Mouse (Mus musculus) midbrain, embryonic 12.5 days (tissue): ENCODE measurements around the gene Rnf130. TPM values are rescaled to one million over a fixed set of nuclear protein-coding genes. Genes with fewer than 3 reads are reported as not detected.
A peak's percentile ranks its signal among the peaks of the same experiment; 100 is the strongest.

Source experiments
- ATAC-seq: fragments of 200-750 bp; cut with Nextera tagmentation; 2 replicates; pipeline ENCODE4 v1.8.0; 2017; ENCODE audit warnings: low read depth, moderate TSS enrichment, moderate library complexity; ENCODE audit not compliant: low FRiP score
- H3K27ac ChIP-seq: fragments of 300-500 bp; sonication (generic); replicated peaks from 2 replicates; pipeline ENCODE4 v1.5.1; 2016; ENCODE audit warnings: mild to moderate bottlenecking
- H3K27me3 ChIP-seq: fragments of 300-500 bp; sonication (generic); 2 replicates; pipeline ENCODE4 v1.6.1; 2016; ENCODE audit warnings: mild to moderate bottlenecking
- H3K36me3 ChIP-seq: fragments of 300-500 bp; sonication (generic); 2 replicates; pipeline ENCODE4 v1.6.1; 2016
- H3K4me1 ChIP-seq: fragments of 300-500 bp; sonication (generic); 2 replicates; pipeline ENCODE4 v1.6.1; 2016
- H3K4me2 ChIP-seq: fragments of 300-500 bp; sonication (generic); replicated peaks from 2 replicates; pipeline ENCODE4 v1.6.1; 2016; ENCODE audit warnings: mild to moderate bottlenecking, moderate library complexity
- H3K4me3 ChIP-seq: fragments of 300-500 bp; sonication (generic); 2 replicates; pipeline ENCODE4 v1.5.1; 2016; ENCODE audit warnings: mild to moderate bottlenecking
- H3K9ac ChIP-seq: fragments of 300-500 bp; sonication (generic); replicated peaks from 2 replicates; pipeline ENCODE4 v1.6.1; 2016; ENCODE audit warnings: mild to moderate bottlenecking, moderate library complexity
- H3K9me3 ChIP-seq: fragments of 300-500 bp; sonication (generic); 2 replicates; pipeline ENCODE4 v1.6.1; 2016; ENCODE audit warnings: mild to moderate bottlenecking
- WGBS: fragments of 180-500 bp; shearing (Covaris S2); methylation state at CpG from one replicate; pipeline ENCODE4 v1.1.7; 2016; 5-methylcytosine and 5-hydroxymethylcytosine counted together
- polyA plus RNA-seq: library from polyadenylated mRNA; unstranded; fragments of >200 nt; fragmentation: Nextera tagmentation; extraction: Ambion mirVana; gene quantifications from 2 replicates; pipeline ENCODE4 v1.2.1, GENCODE M21; 2016

Gene Rnf130
- polyA plus RNA-seq, 1 experiment from 2014 or later: 91.3 TPM

DNA sequence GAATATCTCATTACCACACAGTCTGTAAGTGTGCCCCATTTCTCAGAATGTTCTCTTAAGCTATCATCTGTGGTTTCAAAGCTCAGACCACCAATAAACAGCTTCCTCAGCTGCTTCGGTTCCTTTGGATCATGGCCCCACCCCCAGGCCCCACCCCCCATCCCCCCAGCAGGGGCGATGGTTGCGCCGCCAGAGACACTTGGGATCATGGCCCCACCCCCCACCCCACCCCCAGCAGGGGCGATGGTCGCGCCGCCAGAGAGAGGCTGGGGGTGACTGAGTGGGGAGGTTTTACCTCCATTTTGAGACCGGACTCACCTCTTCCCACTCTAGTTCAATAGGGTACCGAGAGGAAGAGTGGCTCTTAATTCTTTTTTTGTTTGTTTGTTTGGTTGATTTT lies 102.6 kb downstream of the Rnf130 start:
- H3K9ac ChIP-seq: no peak overlapping the region
- H3K27ac ChIP-seq: no peak overlapping the region
- H3K27me3 ChIP-seq: no peaks in the 10 kb centered on the region
- H3K4me1 ChIP-seq: peaks cover 13% of the 10 kb centered on the region
- no peak for ATAC-seq
- 8% methylated on average over 10 of the region's 10 CpGs for WGBS
- no peak overlapping the region for H3K4me3 ChIP-seq
- no peaks in the 10 kb centered on the region for H3K9me3 ChIP-seq
- H3K36me3 ChIP-seq: no peaks in the 10 kb centered on the region
- H3K4me2 ChIP-seq: peak overlapping the region; percentile 16

DNA sequence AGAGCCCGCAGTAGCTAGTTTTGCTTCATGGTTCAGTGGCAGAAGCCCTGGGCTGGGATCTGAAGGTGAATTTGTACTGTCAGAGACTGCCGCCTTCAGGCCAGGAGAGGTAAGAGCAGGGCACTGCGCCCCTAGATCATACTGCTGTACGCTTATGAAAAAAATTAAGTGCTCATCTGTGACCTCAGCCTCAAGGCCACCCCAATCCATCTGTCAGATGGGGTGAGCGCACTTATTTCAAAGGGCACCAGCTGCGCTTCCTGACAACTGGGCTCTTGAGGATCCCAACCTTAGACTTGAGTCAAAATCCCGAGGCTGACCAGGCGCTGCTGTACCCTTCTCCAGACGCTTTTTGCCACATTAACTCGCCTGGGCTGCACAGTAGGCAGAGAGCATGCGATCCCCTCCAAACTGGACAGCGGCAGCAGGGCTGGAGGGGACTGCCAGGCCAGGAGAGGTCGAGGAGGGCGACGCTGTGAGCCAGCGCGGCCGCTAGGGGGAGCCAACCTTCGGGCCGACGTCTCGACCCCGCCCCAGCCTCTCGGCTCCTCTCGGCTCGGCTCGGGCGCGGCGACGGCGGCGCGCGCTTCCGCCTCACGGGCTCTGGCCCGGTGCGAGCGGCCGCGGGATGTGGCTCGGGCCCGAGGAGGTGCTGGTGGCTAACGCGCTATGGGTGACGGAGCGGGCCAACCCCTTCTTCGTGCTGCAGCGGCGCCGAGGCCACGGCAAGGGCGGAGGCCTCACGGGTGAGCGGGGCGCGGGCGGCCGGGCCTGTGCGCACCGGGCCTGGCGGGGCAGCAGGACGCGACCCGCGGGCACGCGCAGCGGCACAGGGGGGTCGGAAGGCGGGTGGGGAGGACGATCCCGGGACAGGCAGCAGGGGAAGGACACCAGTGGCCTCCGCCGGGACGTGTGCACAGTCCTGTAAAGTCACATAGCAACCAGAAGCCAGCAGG lies 105.9 kb downstream of the Rnf130 start, which contains the start of gene Tbc1d9b:
Gene Tbc1d9b (plus strand): TSS at position 586 of the 956 bp plus-strand sequence.
- Histone ChIP-seq H3K9ac (peak within 1 kb of the TSS; percentile 96), H3K27ac (peak within 1 kb of the TSS; percentile 88), H3K27me3 (no peaks in the 10 kb centered on the region), H3K9me3 (no peaks in the 10 kb centered on the region), H3K36me3 (peaks cover 8% of the 10 kb centered on the region), H3K4me3 (peak within 1 kb of the TSS; percentile 63), H3K4me1 (peaks cover 13% of the 10 kb centered on the region), H3K4me2 (peak within 1 kb of the TSS; percentile 85)
- ATAC-seq: peak; percentile 94
- WGBS: under 1% methylated on average over 77 of the region's 77 CpGs

DNA sequence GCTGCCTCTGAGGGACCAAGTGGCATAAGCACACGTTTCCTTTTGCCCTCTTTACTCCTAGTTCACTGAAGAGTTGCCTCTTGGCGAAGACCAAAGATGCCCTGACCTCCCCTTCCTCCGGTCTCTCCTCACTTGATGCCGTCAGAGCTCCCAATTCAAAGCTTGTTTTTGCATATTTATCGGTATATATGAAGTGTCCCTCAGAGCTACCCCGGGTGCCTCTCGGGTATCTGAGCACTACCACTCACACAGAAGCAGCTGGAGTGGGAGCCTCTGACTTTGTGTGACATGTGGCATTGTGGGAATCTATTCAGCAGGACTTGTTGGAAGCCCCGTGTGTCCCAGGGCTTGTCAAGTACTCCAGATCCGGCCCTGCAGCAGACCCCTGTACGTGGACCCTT lies 106.7 kb downstream of the Rnf130 start:
- Histone ChIP-seq H3K27me3 (no peaks in the 10 kb centered on the region), H3K27ac (peak overlapping the region; percentile 88), H3K4me2 (peak overlapping the region; percentile 85), H3K4me3 (peak overlapping the region; percentile 63), H3K9me3 (no peaks in the 10 kb centered on the region), H3K36me3 (peaks cover 15% of the 10 kb centered on the region), H3K9ac (peak overlapping the region; percentile 96), H3K4me1 (peaks cover 13% of the 10 kb centered on the region)
- 15% methylated on average over 10 of the region's 10 CpGs for WGBS
- peak; percentile 5; the same call in 1 of the 2 replicates for ATAC-seq

DNA sequence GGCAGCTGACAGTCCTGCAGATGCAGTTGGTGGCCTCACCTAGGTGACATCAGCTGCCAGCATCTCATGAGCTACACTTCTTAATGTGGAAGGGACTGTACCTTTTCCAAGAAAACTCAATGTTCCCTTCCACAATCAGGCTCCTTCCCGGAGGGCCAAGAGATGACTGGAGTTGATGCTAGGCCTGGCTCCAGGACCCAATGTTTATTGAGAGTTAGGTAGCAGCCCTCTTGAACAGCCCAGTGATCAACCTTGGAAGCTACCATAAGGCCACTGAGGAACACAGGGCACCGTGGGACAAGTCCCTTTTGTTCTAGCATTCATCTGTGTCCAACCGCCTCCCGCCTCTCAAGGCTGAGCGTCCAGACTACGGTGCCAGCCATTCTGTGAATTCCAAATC lies 107.1 kb downstream of the Rnf130 start:
- H3K27ac ChIP-seq: no peak overlapping the region
- peak overlapping the region; percentile 63 for H3K4me3 ChIP-seq
- 85% methylated on average over 6 of the region's 6 CpGs for WGBS
- no peak for ATAC-seq
- no peaks in the 10 kb centered on the region for H3K9me3 ChIP-seq
- H3K4me2 ChIP-seq: peak overlapping the region; percentile 85
- peak overlapping the region; percentile 96 for H3K9ac ChIP-seq
- peaks cover 13% of the 10 kb centered on the region for H3K4me1 ChIP-seq
- H3K36me3 ChIP-seq: peaks cover 18% of the 10 kb centered on the region
- H3K27me3 ChIP-seq: no peaks in the 10 kb centered on the region

DNA sequence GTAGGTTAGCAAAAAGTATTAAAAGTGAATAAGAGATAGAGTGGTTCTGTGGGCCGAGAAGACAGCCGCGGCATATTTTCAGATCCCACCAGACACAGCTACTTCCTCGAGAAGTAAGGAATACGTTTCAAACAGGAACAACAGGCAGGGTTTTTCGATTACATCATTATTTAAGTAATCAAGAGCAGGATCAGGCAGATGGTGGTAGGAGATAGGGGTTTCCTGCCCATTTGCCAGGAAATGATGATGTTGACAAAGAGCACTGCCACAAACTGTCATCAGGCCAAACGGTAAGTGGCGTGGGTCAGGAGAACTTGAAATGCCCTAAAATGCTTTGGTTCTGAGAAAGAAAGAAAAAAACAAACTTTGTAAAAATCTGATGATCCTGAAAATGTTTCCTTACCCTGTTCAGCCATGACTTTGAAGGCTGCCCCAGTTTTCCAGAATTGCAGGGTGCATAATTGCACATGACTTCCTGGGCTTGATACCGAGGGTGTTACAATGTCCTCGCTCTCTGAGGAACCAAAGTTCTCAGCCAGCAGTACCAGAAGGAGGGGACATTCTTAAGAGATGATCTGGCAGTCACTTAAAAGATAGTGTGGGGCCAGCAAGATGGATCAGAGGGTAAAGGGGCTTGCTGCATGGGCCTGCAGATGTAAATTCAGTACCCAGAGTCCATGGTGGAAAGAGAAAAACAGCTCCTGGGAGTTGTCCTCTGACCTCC lies 109.2 kb downstream of the Rnf130 start:
- Histone ChIP-seq H3K27me3 (no peaks in the 10 kb centered on the region), H3K27ac (no peak overlapping the region), H3K4me1 (peaks cover 13% of the 10 kb centered on the region), H3K9ac (no peak overlapping the region), H3K36me3 (peaks cover 36% of the 10 kb centered on the region), H3K9me3 (no peaks in the 10 kb centered on the region), H3K4me2 (no peak overlapping the region), H3K4me3 (no peak overlapping the region)
- ATAC-seq: no peak
- WGBS: 90% methylated on average over 10 of the region's 10 CpGs

DNA sequence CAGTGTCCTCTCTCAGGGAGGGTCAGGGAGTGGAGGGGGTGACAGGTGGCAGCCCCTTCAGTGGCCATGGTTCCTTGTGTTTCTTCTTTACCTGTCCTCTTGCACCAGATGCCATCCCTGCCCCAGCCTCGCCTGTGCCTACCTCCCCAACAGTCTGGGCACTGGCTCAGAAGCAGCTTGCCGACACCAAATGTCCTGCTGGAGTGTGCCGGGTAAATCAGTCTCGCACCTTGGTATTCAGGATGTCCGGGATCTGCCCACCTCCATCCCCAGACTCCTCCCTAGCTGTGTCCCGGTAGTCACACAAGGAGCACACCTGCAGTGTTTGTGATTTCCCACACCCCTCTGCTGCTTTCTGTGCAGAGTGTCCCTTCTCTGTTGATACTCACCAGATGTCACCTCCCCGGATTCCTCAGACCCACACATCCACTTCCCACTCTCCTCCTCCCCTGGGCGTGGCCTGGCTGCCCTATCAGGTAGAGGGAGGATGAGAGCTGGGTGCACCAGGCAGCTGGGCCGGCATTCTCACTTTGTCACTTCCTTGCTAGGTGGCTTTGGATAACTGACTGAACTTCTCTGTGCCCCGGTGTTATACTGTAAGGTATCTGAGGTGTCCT lies 113.2 kb downstream of the Rnf130 start:
- Histone ChIP-seq H3K4me3 (no peak overlapping the region), H3K9ac (no peak overlapping the region), H3K27me3 (no peaks in the 10 kb centered on the region), H3K4me1 (no peaks in the 10 kb centered on the region), H3K27ac (no peak overlapping the region), H3K9me3 (no peaks in the 10 kb centered on the region), H3K4me2 (no peak overlapping the region), H3K36me3 (peaks cover 74% of the 10 kb centered on the region)
- no peak for ATAC-seq
- 76% methylated on average over 10 of the region's 10 CpGs for WGBS

- Histone ChIP-seq H3K36me3 (peaks cover 79% of the 10 kb centered on the region), H3K4me2 (no peak overlapping the region), H3K4me3 (no peak overlapping the region), H3K27me3 (no peaks in the 10 kb centered on the region), H3K27ac (no peak overlapping the region), H3K4me1 (no peaks in the 10 kb centered on the region), H3K9ac (no peak overlapping the region), H3K9me3 (no peaks in the 10 kb centered on the region)
- no peak for ATAC-seq
- 87% methylated on average over 7 of the region's 7 CpGs for WGBS
These were observed 114.4 kb downstream of the Rnf130 start for GRCm38 (mm10) chr11:50139571-50139970.

DNA sequence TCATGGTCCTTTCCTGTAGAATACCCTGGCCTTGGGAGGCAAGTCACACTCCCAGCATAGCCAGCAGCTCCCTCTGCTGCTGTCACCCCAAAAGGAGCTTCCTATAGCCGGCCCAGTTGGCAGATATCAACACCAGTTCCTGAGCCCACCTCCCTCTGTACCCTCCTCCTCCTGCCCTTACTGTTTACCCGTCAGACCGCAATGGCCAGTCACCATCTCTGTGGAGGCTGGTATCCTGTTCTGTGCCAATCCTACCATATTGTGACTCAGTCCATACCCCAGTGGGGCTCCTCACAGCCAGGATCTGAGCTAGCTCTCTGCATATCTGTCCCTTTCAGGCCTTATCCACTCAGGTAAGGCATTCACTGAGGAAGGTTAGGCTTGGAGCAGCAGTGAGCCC lies 120.4 kb downstream of the Rnf130 start:
- Histone ChIP-seq H3K4me2 (no peak overlapping the region), H3K4me1 (no peaks in the 10 kb centered on the region), H3K36me3 (peaks cover 87% of the 10 kb centered on the region), H3K27ac (no peak overlapping the region), H3K27me3 (no peaks in the 10 kb centered on the region), H3K4me3 (no peak overlapping the region), H3K9me3 (no peaks in the 10 kb centered on the region), H3K9ac (no peak overlapping the region)
- no peak for ATAC-seq
- 86% methylated on average over 3 of the region's 3 CpGs for WGBS

DNA sequence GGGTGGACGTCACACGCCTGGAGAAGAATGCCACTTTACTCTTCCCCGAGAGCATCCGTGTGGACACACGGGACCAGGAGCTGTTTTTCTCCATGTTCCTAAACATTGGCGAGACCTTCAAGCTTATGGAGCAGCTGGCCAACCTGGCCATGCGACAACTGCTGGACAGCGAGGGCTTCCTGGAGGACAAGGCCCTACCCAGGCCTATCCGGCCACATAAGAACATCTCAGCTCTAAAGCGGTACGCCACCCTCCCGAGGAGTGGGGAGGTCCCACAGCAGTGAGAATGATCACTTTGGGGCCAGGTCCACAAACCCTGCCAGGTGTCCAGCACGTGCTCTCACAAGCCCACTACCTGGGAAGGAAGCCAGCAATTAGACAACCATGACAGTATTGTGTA lies 121.0 kb downstream of the Rnf130 start:
- no peaks in the 10 kb centered on the region for H3K9me3 ChIP-seq
- peaks cover 87% of the 10 kb centered on the region for H3K36me3 ChIP-seq
- H3K27me3 ChIP-seq: no peaks in the 10 kb centered on the region
- no peak for ATAC-seq
- H3K9ac ChIP-seq: no peak overlapping the region
- WGBS: 93% methylated on average over 13 of the region's 13 CpGs
- no peak overlapping the region for H3K27ac ChIP-seq
- H3K4me1 ChIP-seq: no peaks in the 10 kb centered on the region
- no peak overlapping the region for H3K4me2 ChIP-seq
- H3K4me3 ChIP-seq: no peak overlapping the region

DNA sequence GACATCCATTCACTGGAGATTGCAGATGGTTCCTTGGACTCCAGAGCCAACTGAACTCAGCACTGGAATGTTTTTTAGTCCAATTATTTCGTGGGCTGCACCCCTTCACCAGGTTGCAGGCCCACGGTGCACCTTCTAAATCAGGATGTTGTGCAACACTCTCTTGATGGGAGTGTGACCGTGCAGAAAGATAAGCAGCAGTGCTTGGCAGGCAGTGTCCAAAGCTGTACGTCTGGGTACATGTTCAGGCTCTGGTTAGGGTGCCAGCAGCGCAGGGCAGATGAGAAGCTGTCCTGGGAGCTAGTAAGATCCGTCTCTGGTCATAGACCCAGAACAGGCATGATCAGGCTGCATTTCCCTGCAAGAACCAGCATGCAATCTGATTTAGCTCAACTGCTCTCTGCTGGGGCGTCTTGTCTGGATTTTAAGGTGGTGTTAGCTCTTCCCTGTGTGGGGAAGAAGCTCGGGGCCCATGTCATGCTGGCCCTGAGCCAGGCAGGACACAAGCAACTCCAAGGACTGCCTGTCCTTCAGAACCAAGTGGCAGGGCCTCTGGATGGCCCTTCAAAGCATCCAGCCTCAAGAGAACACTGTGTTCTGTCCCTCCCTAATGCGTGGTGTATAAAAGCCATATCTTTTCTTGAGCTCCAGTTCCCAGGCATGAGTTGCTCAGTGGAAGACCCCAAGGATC lies 122.3 kb downstream of the Rnf130 start:
- no peak overlapping the region for H3K4me2 ChIP-seq
- WGBS: 90% methylated on average over 9 of the region's 9 CpGs
- H3K4me1 ChIP-seq: no peaks in the 10 kb centered on the region
- H3K27me3 ChIP-seq: no peaks in the 10 kb centered on the region
- ATAC-seq: no peak
- H3K36me3 ChIP-seq: peaks cover 88% of the 10 kb centered on the region
- H3K4me3 ChIP-seq: no peak overlapping the region
- no peak overlapping the region for H3K9ac ChIP-seq
- H3K9me3 ChIP-seq: no peaks in the 10 kb centered on the region
- H3K27ac ChIP-seq: no peak overlapping the region

DNA sequence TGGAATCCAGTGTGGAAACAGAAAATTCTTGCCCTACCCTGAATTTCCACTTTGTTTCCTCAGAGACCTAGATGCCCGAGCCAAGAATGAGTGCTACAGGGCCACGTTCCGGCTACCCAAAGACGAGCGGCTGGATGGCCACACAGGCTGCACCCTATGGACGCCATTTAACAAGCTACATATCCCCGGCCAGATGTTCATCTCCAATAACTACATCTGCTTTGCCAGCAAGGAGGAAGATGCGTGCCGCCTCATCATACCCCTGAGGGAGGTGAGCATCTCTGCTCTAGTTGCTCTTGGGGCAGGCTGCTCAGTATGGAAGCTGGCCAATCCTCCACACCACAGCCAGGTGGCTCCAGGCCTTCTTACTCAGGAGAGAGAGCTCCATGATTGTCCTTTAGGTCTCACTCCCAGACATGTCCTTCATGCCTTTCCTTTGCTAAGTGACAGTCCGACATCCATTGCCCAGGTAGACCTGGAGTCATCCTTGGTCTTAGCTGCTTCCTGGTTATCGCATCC lies 122.9 kb downstream of the Rnf130 start:
- H3K27ac ChIP-seq: no peak overlapping the region
- H3K27me3 ChIP-seq: no peaks in the 10 kb centered on the region
- H3K4me3 ChIP-seq: no peak overlapping the region
- H3K36me3 ChIP-seq: peaks cover 88% of the 10 kb centered on the region
- no peaks in the 10 kb centered on the region for H3K4me1 ChIP-seq
- H3K4me2 ChIP-seq: no peak overlapping the region
- no peak overlapping the region for H3K9ac ChIP-seq
- ATAC-seq: no peak
- 96% methylated on average over 11 of the region's 11 CpGs for WGBS
- H3K9me3 ChIP-seq: no peaks in the 10 kb centered on the region
